Mouse (Mus musculus): ENCODE results near the gene Rtl10.

Gene Rtl10

DNA sequence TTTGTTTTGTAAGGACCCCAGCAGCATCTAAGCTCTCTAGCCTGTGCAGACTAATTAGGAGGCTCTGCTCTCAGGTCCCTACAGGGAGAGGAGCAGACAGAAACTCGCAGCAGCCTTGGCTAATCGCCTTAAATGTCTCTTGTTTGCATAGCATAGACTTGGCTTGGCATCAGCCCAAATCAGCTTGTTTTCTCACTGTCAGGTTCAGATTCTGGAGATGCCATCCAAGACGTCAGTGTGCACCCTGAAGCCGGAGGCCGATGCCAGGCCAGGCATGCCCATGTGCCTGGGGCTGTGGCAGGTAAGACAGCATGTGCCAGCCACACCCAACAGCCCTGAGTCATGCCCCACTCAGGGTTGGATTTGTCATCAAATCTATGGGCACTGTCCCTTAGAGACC lies 49.2 kb downstream of the Rtl10 start:
- no peak for DNase-seq (ENCODE audit: low read depth, low spot score)
